Mouse (Mus musculus): ENCODE results near the gene Slc29a1.
A peak's percentile ranks its signal among the peaks of the same experiment; 100 is the strongest.
"Not testable (repeated sequence)": the region's sequence is repeated elsewhere in the genome, so short reads cannot be mapped to it uniquely, and the experiment has no call there.

Gene Slc29a1

GRCm38 (mm10) chr17:45599446-45600242 is at the start of gene Slc29a1:
Slc29a1 (minus strand) TSS chr17:45599606.
- DNase-seq (ENCODE audit: extremely low spot score, low spot score): peak; percentile 51

GRCm38 (mm10) chr17:45644185-45644584 is 44.8 kb upstream of the Slc29a1 start:
- DNase-seq (ENCODE audit: extremely low spot score, low spot score): no peak

- peak; percentile 72 for DNase-seq (ENCODE audit: extremely low spot score, low spot score)
Measured at GRCm38 (mm10) chr17:45642701-45643100, 43.3 kb upstream of the Slc29a1 start.

- DNase-seq (ENCODE audit: extremely low spot score, low spot score): no peak
Measured at GRCm38 (mm10) chr17:45641981-45642380, 42.6 kb upstream of the Slc29a1 start.

GRCm38 (mm10) chr17:45638596-45639295 is 39.3 kb upstream of the Slc29a1 start:
- no peak for DNase-seq (ENCODE audit: extremely low spot score, low spot score)

- DNase-seq (ENCODE audit: extremely low spot score, low spot score): no peak
Measured at GRCm38 (mm10) chr17:45634033-45634432, 34.6 kb upstream of the Slc29a1 start.

GRCm38 (mm10) chr17:45631940-45632339 is 32.5 kb upstream of the Slc29a1 start:
- DNase-seq (ENCODE audit: extremely low spot score, low spot score): no peak

GRCm38 (mm10) chr17:45630992-45631391 is 31.6 kb upstream of the Slc29a1 start:
- DNase-seq (ENCODE audit: extremely low spot score, low spot score): no peak

GRCm38 (mm10) chr17:45629861-45630694 is 30.7 kb upstream of the Slc29a1 start:
- peak; percentile 74 for DNase-seq (ENCODE audit: extremely low spot score, low spot score)

GRCm38 (mm10) chr17:45628885-45629855 is 29.8 kb upstream of the Slc29a1 start:
- DNase-seq (ENCODE audit: extremely low spot score, low spot score): peak; percentile 21

- no peak for DNase-seq (ENCODE audit: extremely low spot score, low spot score)
Measured at GRCm38 (mm10) chr17:45628160-45628559, 28.8 kb upstream of the Slc29a1 start.

- peak; percentile 74 for DNase-seq (ENCODE audit: extremely low spot score, low spot score)
Measured at GRCm38 (mm10) chr17:45626577-45627134, 27.2 kb upstream of the Slc29a1 start.

- not testable (repeated sequence) for DNase-seq (ENCODE audit: extremely low spot score, low spot score)
Measured at GRCm38 (mm10) chr17:45623425-45623824, 24.0 kb upstream of the Slc29a1 start.

- peak; percentile 35 for DNase-seq (ENCODE audit: extremely low spot score, low spot score)
Measured at GRCm38 (mm10) chr17:45619386-45620256, 20.2 kb upstream of the Slc29a1 start.

GRCm38 (mm10) chr17:45618941-45619385 is 19.6 kb upstream of the Slc29a1 start:
- peak; percentile 33 for DNase-seq (ENCODE audit: extremely low spot score, low spot score)

GRCm38 (mm10) chr17:45617655-45618054 is 18.2 kb upstream of the Slc29a1 start:
- no peak for DNase-seq (ENCODE audit: extremely low spot score, low spot score)

GRCm38 (mm10) chr17:45616679-45617078 is 17.3 kb upstream of the Slc29a1 start:
- no peak for DNase-seq (ENCODE audit: extremely low spot score, low spot score)

GRCm38 (mm10) chr17:45616046-45616650 is 16.7 kb upstream of the Slc29a1 start:
- DNase-seq (ENCODE audit: extremely low spot score, low spot score): no peak

- no peak for DNase-seq (ENCODE audit: extremely low spot score, low spot score)
Measured at GRCm38 (mm10) chr17:45612921-45613320, 13.5 kb upstream of the Slc29a1 start.
